Mouse (Mus musculus) megakaryocyte progenitor cell, adult 5-6 weeks (primary cell): Measurements from ENCODE around the gene Tas1r1. TPM values are rescaled to one million over a fixed set of nuclear protein-coding genes. Genes with fewer than 3 reads are reported as not detected.
"Not testable (repeated sequence)": the region's sequence is repeated elsewhere in the genome, so short reads cannot be mapped to it uniquely, and the experiment has no call there.

ENCODE experiments used
- ATAC-seq: replicated peaks from 2 replicates; pipeline ENCODE4 v1.8.0; 2016; ENCODE audit warnings: mild to moderate bottlenecking, moderate TSS enrichment, inconsistent platforms; ENCODE audit not compliant: poor library complexity
- total RNA-seq, 2 experiments: library from RNA; stranded (forward) in 1 of 2; stranded (reverse) in 1 of 2; fragments of 157-497, 149-512 nt in 1 of 2; fragments of 200-1000 nt in 1 of 2; gene quantifications; 2 replicates each; pipeline versions ENCODE4 v1.2.3 to v1.2.4; 2015 to 2017

Tas1r1 gene
- total RNA-seq, 2 experiments from 2014 or later: 0.91 to 1.2 TPM

- no peak for ATAC-seq
Observed at GRCm38 (mm10) chr4:152062390-152063110, 24.2 kb upstream of the Tas1r1 start.

GRCm38 (mm10) chr4:152044609-152045008, 6.2 kb upstream of the Tas1r1 start:
- no peak for ATAC-seq

- ATAC-seq: no peak
Observed at GRCm38 (mm10) chr4:152043171-152043570, 4.8 kb upstream of the Tas1r1 start.

DNA sequence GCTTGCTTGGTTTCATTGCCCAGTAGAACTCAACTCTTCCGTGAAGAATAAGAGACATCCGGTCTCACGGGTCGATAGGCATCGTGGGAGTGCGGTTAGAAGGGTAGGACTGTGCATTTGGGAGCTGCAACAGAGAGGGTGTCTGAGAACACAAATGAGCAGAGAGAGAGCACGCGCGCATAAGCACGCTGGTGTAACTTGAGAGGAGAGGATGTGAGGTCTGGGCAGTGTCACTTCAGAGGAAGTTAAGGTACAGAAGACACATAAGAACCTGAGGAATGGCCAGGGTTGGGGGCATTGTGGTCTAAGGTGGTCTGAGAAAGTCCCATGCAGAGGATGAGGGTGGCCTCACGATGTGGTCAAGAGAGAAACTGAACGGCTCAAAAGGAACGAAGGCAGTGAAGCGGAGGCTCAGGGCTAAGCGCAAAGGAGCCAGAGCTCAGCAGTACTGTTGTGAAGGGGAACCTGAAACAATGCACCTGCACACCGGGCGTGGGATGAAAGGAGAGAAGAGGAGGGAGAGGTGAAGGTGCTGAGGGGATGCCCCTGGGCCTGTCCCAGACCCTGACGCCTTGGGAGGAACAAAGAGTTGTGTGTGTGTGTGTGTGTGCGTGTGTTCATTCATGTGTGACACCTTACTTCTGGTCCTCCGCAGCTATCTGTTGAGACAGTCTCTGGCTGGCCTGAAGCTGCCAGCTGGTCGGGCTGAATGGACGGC, 3.7 kb upstream of the Tas1r1 start:
- no peak for ATAC-seq

DNA sequence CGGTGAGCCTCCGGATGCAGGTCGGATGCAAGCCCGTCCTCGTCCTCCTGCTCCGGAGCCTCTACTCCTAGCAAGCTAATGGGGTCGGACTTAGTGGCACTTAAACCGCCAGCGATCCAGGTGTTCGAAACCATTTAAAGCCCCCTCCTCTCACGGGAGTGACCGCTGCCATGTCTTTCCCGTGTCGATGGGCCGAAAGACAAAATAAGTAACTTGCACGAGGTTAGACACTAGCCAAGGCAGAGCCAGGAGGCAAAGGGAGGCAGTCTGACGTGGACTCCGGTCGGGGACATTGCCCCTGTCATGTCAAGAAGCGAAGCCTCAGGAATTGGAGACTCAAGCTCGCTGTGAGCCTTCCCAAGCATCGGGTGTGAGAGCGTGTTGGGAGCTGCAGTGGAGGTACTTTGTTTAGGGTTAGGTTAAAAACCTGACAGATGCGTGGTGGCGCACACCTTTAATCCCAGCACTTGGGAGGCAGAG, 1.5 kb upstream of the Tas1r1 start:
- no peak for ATAC-seq

- peak; percentile 88 for ATAC-seq
Observed at GRCm38 (mm10) chr4:152038985-152039830, 840 bp upstream of the Tas1r1 start, which contains the start of gene Nol9. Nol9 (plus strand) TSS chr4:152039321.

GRCm38 (mm10) chr4:152036464-152036863, 1.9 kb downstream of the Tas1r1 start:
- not testable (repeated sequence) for ATAC-seq

DNA sequence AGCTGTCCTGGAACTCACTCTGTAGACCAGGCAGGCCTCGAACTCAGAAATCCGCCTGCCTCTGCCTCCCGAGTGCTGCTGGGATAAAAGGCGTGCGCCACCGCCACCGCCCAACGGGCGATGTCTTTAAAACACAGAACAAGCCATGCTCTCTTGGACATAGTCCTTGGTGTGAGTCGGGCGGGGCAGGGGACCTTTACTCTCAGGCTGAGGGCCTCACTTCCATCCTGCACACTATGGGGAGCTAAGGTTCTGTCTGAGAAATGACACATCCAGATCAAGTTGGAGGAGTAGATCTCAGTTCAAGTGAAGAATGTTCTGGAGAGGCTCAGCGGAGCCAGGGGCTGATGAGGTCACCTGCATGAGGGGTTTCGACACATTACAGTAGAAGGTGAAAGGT, 5.4 kb downstream of the Tas1r1 start:
- ATAC-seq: no peak

GRCm38 (mm10) chr4:152029997-152030396, 8.4 kb downstream of the Tas1r1 start:
- peak; percentile 30 for ATAC-seq

DNA sequence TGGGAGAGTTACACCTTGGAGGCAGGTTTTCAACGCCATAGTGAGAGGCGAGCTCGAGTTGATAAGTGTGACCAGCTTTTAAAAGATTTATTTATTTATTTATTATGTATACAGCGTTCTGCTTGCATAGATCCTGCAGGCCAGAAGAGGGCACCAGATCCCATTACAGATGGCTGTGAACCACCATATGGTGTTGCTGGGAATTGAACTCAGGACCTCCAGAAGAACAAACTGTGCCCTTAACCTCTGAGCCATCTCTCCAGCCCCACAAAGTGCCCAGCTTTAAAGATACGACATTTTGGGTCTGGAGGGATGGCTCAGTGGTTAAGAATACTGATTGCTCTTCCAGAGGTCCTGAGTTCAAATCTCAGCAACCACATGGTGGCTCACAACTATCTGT, 9.3 kb downstream of the Tas1r1 start:
- no peak for ATAC-seq

DNA sequence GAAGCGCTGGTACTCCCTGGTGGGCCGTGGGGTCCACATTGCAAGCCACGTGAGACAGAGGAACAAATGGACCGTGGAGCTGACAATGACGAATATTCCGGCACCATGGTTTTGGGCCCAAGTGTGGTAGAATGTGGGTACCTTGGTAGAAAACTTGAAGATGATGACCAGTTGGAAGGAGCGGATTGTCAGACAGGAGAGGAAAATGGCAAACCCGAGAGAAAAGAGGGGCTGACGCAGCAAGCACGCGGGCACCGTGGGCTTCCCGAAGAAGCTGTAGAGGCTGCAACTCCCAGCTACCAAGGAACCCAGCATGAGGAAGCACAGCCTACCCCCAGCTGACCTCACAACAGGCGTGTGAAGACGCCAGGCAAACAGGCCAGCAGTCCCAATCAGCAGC, 9.9 kb downstream of the Tas1r1 start:
- no peak for ATAC-seq

- ATAC-seq: peak; percentile 86
Observed at GRCm38 (mm10) chr4:152027524-152027923, 10.8 kb downstream of the Tas1r1 start, which contains the start of gene Zbtb48. Zbtb48 (minus strand) TSS chr4:152027671.

DNA sequence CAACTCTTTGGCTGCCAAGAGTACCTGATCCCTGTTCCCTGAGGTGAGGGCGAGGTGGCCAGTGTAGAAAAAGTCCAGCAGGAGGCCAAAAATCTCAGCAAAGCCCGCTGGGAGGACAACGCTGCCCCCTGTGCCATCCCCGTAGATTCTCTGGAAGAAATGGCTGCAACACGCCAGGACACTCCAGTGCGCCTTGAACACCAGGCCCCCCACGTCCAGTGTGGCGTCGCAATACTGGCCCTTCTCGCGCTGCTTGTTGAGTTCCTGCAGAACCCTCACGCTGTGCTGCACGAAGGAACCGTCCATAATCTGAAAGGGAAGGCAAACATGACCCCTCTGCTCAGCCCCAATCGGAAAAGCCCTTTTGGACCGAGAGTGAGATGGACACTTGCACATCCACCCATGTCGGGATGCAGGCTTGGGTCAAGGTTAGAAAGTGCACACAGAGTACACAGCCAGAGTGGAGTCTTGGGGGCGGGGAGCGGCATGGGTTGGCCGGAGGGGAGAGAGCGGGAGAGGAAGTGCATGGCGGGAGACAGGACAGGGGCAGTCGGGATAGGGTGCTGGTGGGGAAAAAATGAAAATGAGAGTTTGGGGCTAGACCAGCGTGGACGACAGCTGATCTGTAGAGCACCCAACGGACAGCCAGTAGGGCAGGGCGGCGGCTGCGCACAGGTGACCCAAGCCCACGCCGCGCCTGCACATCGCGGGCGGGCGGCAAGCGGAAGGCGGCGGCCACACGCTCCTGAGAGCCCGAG, 11.4 kb downstream of the Tas1r1 start:
- ATAC-seq: peak; percentile 15

- ATAC-seq: no peak
Observed at GRCm38 (mm10) chr4:152024525-152024924, 13.8 kb downstream of the Tas1r1 start.

DNA sequence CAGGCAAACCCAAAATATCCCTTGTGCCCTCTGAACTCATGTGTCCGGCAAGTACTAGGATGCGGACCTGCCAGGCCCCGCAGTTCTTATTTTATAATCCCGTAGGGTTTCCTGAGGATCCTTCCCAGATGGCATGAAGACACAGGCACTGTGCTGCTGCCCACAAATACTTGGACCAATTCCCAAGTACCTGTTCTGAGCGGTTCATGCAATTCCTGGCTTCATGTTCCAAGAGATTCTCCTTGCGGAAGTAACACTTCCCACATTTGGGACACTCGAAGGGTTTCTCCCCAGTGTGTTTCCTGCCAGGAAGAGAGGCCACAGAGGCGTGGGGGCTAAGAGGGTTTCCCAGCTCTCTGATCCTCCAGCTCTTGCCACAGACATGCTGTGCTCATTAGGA, 15.9 kb downstream of the Tas1r1 start:
- no peak for ATAC-seq

GRCm38 (mm10) chr4:152021568-152022097, 16.7 kb downstream of the Tas1r1 start:
- ATAC-seq: peak; percentile 27; the same call in 1 of the 2 replicates

DNA sequence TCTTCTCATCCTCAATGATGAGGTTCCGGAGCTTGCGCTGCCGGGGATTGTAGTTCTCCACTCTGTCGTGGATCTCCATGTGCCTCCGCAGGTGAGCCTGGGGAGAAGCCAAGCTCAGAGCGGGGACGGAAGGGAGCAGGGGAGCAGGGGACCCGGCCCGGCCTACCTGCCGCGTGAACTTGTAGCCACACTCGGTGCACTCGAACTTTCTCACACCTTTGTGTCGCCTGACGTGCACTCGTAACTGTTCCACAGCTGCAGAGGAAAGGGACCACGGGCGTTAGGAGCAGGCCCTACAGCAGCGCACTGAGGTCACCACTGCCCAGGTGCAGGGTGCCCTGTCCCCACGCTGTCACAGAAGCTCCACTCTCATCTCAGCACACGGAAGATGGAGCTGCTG, 18.3 kb downstream of the Tas1r1 start:
- no peak for ATAC-seq

- no peak for ATAC-seq
Observed at GRCm38 (mm10) chr4:152019073-152019472, 19.3 kb downstream of the Tas1r1 start.

GRCm38 (mm10) chr4:152013036-152013813, 25.1 kb downstream of the Tas1r1 start:
- ATAC-seq: no peak; the same call in 1 of the 2 replicates
